Comparison of ENCODE assay signal across 21 mouse cellular contexts in genomic region chr2:71358347-71358746, GRCm38 (mm10).
"Had no signal": no experiment of that assay in that cellular context is flagged by ENCODE, and none has a peak within 500 bp of the region (broad histone marks: within the 10 kb centered on the region; RNA-seq: fewer than 3 reads in every experiment).

No protein-coding gene starts in this region.

- H3K27ac ChIP-seq: heart, embryonic 10.5 days; hindbrain, embryonic 10.5 days; hindbrain, embryonic 12.5 days; hindbrain, embryonic 14.5 days; intestine, embryonic 15.5 days; layer of hippocampus, adult 2 months; left cerebral cortex, adult 2 months; limb, embryonic 10.5 days; limb, embryonic 12.5 days; liver, embryonic 13.5 days had no signal

- DNase-seq: gastrocnemius, postnatal 14 days; heart, adult 18-20 months; heart, postnatal 10 days; heart, postnatal 4 days; kidney, adult 18-20 months; kidney, adult 8-10 months; kidney, postnatal 10 days; kidney, postnatal 25 days; kidney, postnatal 4 days; liver; liver, embryonic 13.5 days had no signal

- H3K4me3 ChIP-seq: heart, embryonic 10.5 days; heart, embryonic 12.5 days; hindbrain, embryonic 10.5 days; hindbrain, embryonic 12.5 days; intestine, embryonic 15.5 days; layer of hippocampus, adult 2 months; left cerebral cortex, adult 2 months; limb, embryonic 10.5 days; limb, embryonic 12.5 days; liver, embryonic 13.5 days had no signal
